Mouse (Mus musculus): Measurements from ENCODE around the gene Acss2.
A peak's percentile ranks its signal among the peaks of the same experiment; 100 is the strongest.
"Not testable (repeated sequence)": the region's sequence is repeated elsewhere in the genome, so short reads cannot be mapped to it uniquely, and the experiment has no call there.

Acss2 gene

GRCm38 (mm10) chr2:155590876-155591275 lies 73.1 kb downstream of the Acss2 start:
- DNase-seq, result no peak

GRCm38 (mm10) chr2:155591676-155592075 lies 73.9 kb downstream of the Acss2 start:
- no peak for DNase-seq

- peak; percentile 100 for DNase-seq
Observed at GRCm38 (mm10) chr2:155592137-155592853, 74.5 kb downstream of the Acss2 start, which contains the start of gene Gss. Gss (minus strand) TSS chr2:155592810.

- DNase-seq, result no peak
Observed at GRCm38 (mm10) chr2:155592854-155593283, 75.1 kb downstream of the Acss2 start.

GRCm38 (mm10) chr2:155595516-155595915 lies 77.8 kb downstream of the Acss2 start:
- DNase-seq, result no peak

- DNase-seq, result no peak
Observed at GRCm38 (mm10) chr2:155603707-155604106, 86.0 kb downstream of the Acss2 start.

GRCm38 (mm10) chr2:155604560-155605235 lies 87.0 kb downstream of the Acss2 start:
- no peak for DNase-seq

GRCm38 (mm10) chr2:155605236-155605589 lies 87.5 kb downstream of the Acss2 start:
- not testable (repeated sequence) for DNase-seq

- peak in 1 of 2 experiments; percentile 27 for DNase-seq
Observed at GRCm38 (mm10) chr2:155606360-155606759, 88.6 kb downstream of the Acss2 start.

GRCm38 (mm10) chr2:155610978-155611377 lies 93.2 kb downstream of the Acss2 start, which contains the start of gene Myh7b:
Myh7b (plus strand) TSS chr2:155611212.
- no peak for DNase-seq

GRCm38 (mm10) chr2:155611834-155612550 lies 94.2 kb downstream of the Acss2 start:
- DNase-seq, result no peak

GRCm38 (mm10) chr2:155613326-155613755 lies 95.6 kb downstream of the Acss2 start:
- DNase-seq, result peak; percentile 80 to 82

- DNase-seq, result no peak
Observed at GRCm38 (mm10) chr2:155613953-155614352, 96.2 kb downstream of the Acss2 start.

GRCm38 (mm10) chr2:155616971-155617370 lies 99.2 kb downstream of the Acss2 start:
- no peak for DNase-seq

GRCm38 (mm10) chr2:155619817-155620216 lies 102.1 kb downstream of the Acss2 start:
- DNase-seq, result peak; percentile 97 to 98

GRCm38 (mm10) chr2:155622606-155623005 lies 104.9 kb downstream of the Acss2 start:
- DNase-seq, result no peak

- DNase-seq, result no peak
Observed at GRCm38 (mm10) chr2:155623996-155624395, 106.2 kb downstream of the Acss2 start.

GRCm38 (mm10) chr2:155624730-155625129 lies 107.0 kb downstream of the Acss2 start:
- DNase-seq, result peak; percentile 48 to 67

- DNase-seq, result peak; percentile 62 to 69
Observed at GRCm38 (mm10) chr2:155626277-155626676, 108.5 kb downstream of the Acss2 start.

- DNase-seq, result peak; percentile 90 to 92
Observed at GRCm38 (mm10) chr2:155627030-155627738, 109.4 kb downstream of the Acss2 start.

GRCm38 (mm10) chr2:155628112-155628511 lies 110.4 kb downstream of the Acss2 start:
- no peak for DNase-seq

- DNase-seq, result peak; percentile 30 to 42
Observed at GRCm38 (mm10) chr2:155628519-155628918, 110.8 kb downstream of the Acss2 start.

- peak; percentile 78 to 84 for DNase-seq
Observed at GRCm38 (mm10) chr2:155629231-155629661, 111.5 kb downstream of the Acss2 start.
